Mouse (Mus musculus): ENCODE results near the gene Vwa7. TPM values are rescaled to one million over a fixed set of nuclear protein-coding genes. Genes with fewer than 3 reads are reported as not detected.

Vwa7 gene
- polyA plus RNA-seq, 1 experiment from 2014 or later: 0.37 TPM

DNA sequence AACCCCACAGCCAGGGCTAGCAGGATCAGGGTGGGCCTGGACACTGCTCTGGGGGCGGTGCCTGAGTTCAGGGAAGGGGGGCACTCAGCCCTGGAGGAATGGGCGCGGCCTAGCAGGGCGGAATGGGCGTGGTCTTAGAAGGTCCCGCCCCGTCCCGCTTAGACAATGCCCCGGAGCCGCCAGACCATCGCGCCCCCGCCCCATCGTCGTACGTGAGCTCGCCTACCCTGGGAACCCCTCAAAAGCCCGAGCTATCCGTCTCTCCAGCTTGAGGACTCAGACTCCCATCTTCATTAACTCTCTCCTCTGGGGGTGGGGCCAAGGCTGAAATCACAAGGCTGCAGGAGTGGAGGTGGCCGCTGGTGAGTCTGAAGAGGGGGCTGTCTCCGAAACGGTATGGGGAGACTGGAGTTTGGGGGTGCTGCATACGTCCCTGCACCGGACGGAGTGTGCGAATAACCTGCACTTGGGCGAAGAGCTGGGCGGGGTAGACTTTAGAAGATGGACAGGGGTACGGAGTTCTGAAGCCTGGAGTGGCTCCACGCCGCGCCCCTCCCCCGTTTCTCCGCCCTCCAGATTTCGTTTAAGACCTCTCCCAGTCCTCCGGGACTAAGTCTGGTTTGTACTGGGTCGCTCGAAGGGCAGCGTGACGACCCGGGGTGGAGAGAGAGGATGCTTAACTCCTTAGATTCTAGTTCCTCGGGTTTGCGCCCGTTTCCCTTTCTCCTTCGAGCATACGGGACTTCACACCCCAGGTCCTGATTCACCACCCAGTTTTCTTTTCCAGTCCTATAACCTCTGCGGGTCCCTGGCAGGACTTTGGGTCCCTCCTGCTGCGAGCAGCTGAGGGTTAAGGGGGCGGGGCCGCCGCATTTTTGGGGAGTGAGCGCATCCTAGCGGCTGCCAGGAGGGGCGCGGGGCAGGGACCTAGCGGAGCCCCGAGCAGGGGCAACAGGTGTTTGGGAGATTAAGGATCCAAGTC, 42.8 kb downstream of the Vwa7 start, which contains the start of gene Ddah2:
TSS of gene Ddah2 (plus strand) at position 125 of the 982 bp plus-strand sequence.
- Histone ChIP-seq H3K27ac (ENCODE audit: poor library complexity, severe bottlenecking) (peak within 1 kb of the TSS; percentile 95), H3K4me2 (peak within 1 kb of the TSS; percentile 96), H3K4me3 (peak within 1 kb of the TSS; percentile 76), H3K4me1 (replicated peaks) (peaks cover 28% of the 10 kb centered on the region), H3K9ac (peak within 1 kb of the TSS; percentile 92), H3K27me3 (replicated peaks) (peaks cover 16% of the 10 kb centered on the region), H3K9me3 (replicated peaks) (no peaks in the 10 kb centered on the region; the same call in 1 of the 2 replicates), H3K36me3 (peaks cover 72% of the 10 kb centered on the region)
- peak; percentile 95 for ATAC-seq (ENCODE audit: insufficient number of reproducible peaks, low FRiP score)
- under 1% methylated on average over 57 of the region's 57 CpGs for WGBS

DNA sequence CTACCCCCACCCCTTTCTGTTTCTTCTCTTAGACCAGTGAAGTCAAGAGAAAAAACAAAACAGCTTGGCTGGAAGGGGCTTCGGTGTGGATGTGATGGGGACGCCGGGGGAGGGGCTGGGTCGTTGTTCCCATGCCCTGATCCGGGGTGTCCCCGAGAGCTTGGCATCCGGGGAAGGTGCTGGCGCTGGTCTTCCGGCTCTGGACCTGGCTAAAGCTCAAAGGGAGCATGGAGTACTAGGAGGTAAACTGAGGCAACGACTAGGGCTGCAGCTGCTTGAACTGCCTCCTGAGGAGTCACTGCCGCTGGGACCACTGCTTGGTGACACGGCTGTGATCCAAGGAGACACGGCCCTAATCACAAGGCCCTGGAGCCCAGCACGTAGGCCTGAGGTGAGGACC, 43.7 kb downstream of the Vwa7 start:
- Histone ChIP-seq H3K27ac (ENCODE audit: poor library complexity, severe bottlenecking) (no peak overlapping the region), H3K4me1 (replicated peaks) (peaks cover 34% of the 10 kb centered on the region), H3K4me2 (peak overlapping the region; percentile 96), H3K9me3 (replicated peaks) (no peaks in the 10 kb centered on the region), H3K4me3 (peak overlapping the region; percentile 76), H3K27me3 (replicated peaks) (peaks cover 24% of the 10 kb centered on the region), H3K36me3 (peaks cover 64% of the 10 kb centered on the region), H3K9ac (peak overlapping the region; percentile 92)
- WGBS: 28% methylated on average over 14 of the region's 14 CpGs
- no peak for ATAC-seq (ENCODE audit: insufficient number of reproducible peaks, low FRiP score)

DNA sequence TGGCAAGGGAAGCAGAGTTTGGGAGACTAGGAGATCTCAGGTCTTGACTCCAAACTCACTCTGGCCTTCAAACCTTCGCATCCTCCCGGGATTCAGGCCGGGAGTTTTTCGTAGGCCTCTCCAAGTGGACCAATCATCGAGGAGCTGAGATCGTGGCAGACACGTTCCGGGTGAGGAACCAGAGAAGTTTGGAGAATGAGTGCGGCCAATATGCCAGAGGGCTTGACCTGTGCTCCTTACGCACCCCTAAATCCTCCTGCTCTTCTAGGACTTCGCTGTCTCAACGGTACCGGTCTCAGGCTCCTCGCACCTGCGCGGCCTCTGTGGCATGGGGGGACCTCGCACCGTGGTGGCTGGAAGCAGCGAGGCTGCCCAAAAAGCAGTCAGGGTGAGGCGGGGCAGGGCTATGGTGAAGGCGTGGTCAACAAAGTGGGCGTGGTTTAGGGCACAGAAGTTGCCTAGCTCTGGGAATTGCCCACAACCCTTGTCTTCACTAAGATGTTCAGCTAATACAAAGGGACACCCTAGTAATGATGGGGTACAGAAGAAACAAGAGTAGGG, 44.4 kb downstream of the Vwa7 start:
- Histone ChIP-seq H3K4me2 (peak overlapping the region; percentile 96), H3K36me3 (peaks cover 57% of the 10 kb centered on the region), H3K9me3 (replicated peaks) (no peaks in the 10 kb centered on the region), H3K4me1 (replicated peaks) (peaks cover 40% of the 10 kb centered on the region), H3K27ac (ENCODE audit: poor library complexity, severe bottlenecking) (no peak overlapping the region), H3K4me3 (peak overlapping the region; percentile 76), H3K9ac (0 out of 2 replicates have a peak overlapping the region, but pooled peaks have one; percentile 92), H3K27me3 (replicated peaks) (peaks cover 32% of the 10 kb centered on the region)
- 61% methylated on average over 22 of the region's 22 CpGs for WGBS
- ATAC-seq (ENCODE audit: insufficient number of reproducible peaks, low FRiP score): no peak

DNA sequence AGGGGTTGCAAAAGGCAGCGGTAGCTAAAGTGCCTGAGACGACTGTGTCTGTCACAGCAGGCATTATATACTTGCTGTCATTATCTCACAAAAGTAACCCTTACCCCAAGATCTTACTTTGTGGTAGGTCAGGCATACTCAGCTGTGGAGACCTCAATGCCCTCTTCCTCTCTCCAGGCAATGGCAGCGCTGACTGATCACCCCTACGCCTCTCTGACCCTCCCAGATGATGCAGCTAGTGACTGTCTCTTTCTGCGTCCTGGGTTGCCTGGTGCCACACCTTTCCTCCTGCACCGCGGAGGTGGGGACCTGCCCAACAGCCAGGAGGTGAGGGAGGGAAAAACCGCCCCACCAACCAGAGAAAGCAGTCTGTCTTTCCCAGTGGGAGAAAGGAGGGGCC, 44.9 kb downstream of the Vwa7 start:
- Histone ChIP-seq H3K4me1 (replicated peaks) (peaks cover 42% of the 10 kb centered on the region), H3K9ac (no peak overlapping the region), H3K36me3 (peaks cover 52% of the 10 kb centered on the region), H3K9me3 (replicated peaks) (no peaks in the 10 kb centered on the region), H3K27me3 (replicated peaks) (peaks cover 37% of the 10 kb centered on the region), H3K4me2 (no peak overlapping the region), H3K4me3 (no peak overlapping the region), H3K27ac (ENCODE audit: poor library complexity, severe bottlenecking) (no peak overlapping the region)
- WGBS: 80% methylated on average over 8 of the region's 8 CpGs
- ATAC-seq (ENCODE audit: insufficient number of reproducible peaks, low FRiP score): no peak

DNA sequence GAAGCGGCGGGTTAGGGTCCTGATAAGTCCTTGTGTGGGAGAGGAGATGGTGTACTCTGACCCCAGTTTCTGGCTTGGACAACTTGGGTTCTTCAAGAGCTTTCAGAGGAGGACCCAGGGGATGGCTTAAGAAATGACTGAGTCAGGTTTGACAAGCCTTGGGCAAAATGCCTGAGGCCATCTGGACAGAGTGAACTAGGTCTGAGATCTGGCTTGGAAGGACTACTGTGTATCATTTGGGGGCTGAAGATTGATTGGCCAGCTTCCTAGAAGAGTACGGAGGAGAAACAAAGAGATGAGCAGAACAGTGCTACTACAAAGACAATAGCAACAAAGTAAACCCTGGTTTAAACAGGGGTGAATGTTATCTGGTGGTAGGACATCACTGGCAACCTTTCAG, 47.1 kb downstream of the Vwa7 start:
- Histone ChIP-seq H3K4me3 (no peak overlapping the region), H3K9me3 (replicated peaks) (no peaks in the 10 kb centered on the region), H3K27ac (ENCODE audit: poor library complexity, severe bottlenecking) (no peak overlapping the region), H3K4me2 (no peak overlapping the region), H3K4me1 (replicated peaks) (peaks cover 39% of the 10 kb centered on the region), H3K36me3 (peaks cover 32% of the 10 kb centered on the region), H3K9ac (no peak overlapping the region), H3K27me3 (replicated peaks) (peaks cover 57% of the 10 kb centered on the region)
- 91% methylated on average over 3 of the region's 3 CpGs for WGBS
- no peak for ATAC-seq (ENCODE audit: insufficient number of reproducible peaks, low FRiP score)

DNA sequence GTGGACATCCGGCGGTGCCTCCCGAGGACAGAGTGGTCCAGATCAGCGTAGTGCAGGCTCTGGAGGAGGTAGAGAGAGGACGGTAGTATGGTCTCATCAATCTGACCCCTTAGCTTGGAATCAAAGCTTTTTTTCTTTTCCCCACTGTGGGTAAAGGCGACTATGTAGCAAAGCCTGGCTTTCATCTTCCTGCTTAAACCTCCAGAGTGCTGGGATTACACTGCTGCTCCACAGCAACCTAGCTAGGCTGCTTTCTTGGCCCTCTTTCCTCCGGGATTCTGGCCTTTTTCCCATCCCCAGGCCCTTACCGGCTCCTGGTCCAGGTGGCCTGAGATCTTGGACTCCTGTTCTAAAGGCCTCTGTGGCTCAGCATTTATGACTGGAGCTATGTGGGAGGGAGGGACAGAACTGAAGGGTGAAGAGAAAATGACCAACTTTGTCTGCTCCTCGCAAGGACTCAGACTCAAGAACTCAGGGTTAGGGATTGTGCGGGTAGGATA, 48.0 kb downstream of the Vwa7 start:
- H3K9ac ChIP-seq: no peak overlapping the region
- no peaks in the 10 kb centered on the region for H3K9me3 ChIP-seq (replicated peaks)
- H3K27me3 ChIP-seq (replicated peaks): peaks cover 65% of the 10 kb centered on the region
- ATAC-seq (ENCODE audit: insufficient number of reproducible peaks, low FRiP score): no peak
- peaks cover 32% of the 10 kb centered on the region for H3K36me3 ChIP-seq
- peak overlapping the region; percentile 38 for H3K4me3 ChIP-seq
- peak overlapping the region; percentile 73 for H3K4me2 ChIP-seq
- no peak overlapping the region for H3K27ac ChIP-seq (ENCODE audit: poor library complexity, severe bottlenecking)
- H3K4me1 ChIP-seq (replicated peaks): peaks cover 36% of the 10 kb centered on the region
- 26% methylated on average over 10 of the region's 10 CpGs for WGBS

DNA sequence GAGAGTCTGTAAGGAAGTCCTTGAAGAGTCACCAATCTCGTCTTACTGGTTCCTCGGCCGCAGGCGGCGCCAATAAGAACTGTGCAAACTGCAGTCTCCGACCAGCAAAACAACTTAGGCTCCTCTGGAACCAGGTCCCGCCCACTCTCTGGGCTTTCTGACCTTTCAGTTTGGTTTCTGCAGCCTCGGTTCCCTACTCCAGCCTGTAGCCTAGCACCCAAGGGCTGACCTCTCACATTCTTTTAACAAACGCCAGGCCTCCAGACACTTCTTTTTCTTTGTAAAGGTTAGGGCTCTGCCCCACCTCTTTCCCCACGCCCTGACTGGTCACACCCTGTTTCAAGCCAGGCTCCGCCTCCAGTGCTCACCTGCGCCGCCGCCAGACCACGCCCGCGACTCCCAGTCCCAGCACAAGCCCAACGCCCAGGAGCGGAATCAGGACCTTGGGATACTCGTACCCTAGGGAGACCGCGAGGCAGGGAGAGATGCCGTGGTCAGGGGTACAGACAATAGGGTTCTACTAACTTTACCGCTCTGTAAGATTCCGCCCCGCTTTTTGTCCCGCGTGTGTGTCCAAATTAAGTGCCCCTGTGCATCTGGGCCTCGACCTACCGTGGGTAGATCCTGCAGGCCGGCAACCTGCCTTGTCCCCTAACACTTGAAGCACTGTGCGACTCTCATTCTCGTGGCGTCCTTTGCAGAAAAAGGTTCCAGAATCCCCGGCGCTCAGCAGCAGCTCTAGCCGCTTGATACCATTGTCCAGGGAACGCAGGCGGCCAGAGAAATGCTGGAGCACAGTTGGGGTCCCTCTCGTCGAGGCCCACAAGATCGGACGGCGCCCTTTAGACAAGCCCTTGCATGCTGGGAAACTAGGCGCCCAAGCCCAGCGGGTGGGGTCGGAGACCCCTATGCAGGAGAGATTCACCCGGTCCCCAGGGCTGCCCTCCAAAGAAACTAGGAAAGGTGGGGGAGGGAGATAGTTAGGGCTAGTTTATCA, 48.9 kb downstream of the Vwa7 start, which contains the start of gene Ly6g6c:
TSS of gene Ly6g6c (plus strand) at position 438 of the 997 bp plus-strand sequence.
- ATAC-seq (ENCODE audit: insufficient number of reproducible peaks, low FRiP score): peak; percentile 27; the same call in 1 of the 2 replicates
- Histone ChIP-seq H3K36me3 (peaks cover 29% of the 10 kb centered on the region), H3K4me1 (replicated peaks) (peaks cover 30% of the 10 kb centered on the region), H3K27ac (ENCODE audit: poor library complexity, severe bottlenecking) (no peak within 1 kb of the TSS), H3K4me3 (peak within 1 kb of the TSS; percentile 38), H3K27me3 (replicated peaks) (peaks cover 68% of the 10 kb centered on the region), H3K9ac (peak within 1 kb of the TSS; percentile 54), H3K9me3 (replicated peaks) (no peaks in the 10 kb centered on the region), H3K4me2 (peak within 1 kb of the TSS; percentile 73)
- WGBS: under 1% methylated on average over 48 of the region's 48 CpGs

DNA sequence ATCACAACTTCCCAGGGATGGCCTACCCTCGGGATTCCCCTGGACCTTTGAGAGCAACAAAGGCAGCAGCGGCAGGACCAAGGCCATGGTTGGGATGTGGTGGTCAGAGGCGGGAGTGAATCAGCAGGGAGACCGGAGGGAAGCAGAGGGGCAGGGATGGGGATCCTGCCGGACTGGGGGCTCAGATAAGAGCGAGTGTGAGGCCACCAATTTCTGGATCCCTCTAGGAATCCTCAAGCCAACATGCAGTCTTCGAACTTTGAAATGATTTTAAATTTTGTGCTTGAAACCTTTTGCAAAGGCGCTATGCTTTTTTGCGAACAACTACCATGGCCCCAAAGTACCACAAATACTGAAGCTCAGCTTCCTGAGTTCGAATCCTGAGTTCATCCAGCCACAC, 49.7 kb downstream of the Vwa7 start, which contains the start of gene Mpig6b:
TSS of gene Mpig6b (minus strand) at position 101 of the 400 bp plus-strand sequence.
- Histone ChIP-seq H3K4me2 (peak within 1 kb of the TSS; percentile 73), H3K36me3 (peaks cover 21% of the 10 kb centered on the region), H3K4me3 (peak within 1 kb of the TSS; percentile 38), H3K9me3 (replicated peaks) (no peaks in the 10 kb centered on the region), H3K27me3 (replicated peaks) (peaks cover 68% of the 10 kb centered on the region), H3K9ac (peak within 1 kb of the TSS; percentile 54), H3K4me1 (replicated peaks) (peaks cover 23% of the 10 kb centered on the region), H3K27ac (ENCODE audit: poor library complexity, severe bottlenecking) (no peak within 1 kb of the TSS)
- WGBS: 36% methylated on average over 10 of the region's 10 CpGs
- no peak for ATAC-seq (ENCODE audit: insufficient number of reproducible peaks, low FRiP score)

DNA sequence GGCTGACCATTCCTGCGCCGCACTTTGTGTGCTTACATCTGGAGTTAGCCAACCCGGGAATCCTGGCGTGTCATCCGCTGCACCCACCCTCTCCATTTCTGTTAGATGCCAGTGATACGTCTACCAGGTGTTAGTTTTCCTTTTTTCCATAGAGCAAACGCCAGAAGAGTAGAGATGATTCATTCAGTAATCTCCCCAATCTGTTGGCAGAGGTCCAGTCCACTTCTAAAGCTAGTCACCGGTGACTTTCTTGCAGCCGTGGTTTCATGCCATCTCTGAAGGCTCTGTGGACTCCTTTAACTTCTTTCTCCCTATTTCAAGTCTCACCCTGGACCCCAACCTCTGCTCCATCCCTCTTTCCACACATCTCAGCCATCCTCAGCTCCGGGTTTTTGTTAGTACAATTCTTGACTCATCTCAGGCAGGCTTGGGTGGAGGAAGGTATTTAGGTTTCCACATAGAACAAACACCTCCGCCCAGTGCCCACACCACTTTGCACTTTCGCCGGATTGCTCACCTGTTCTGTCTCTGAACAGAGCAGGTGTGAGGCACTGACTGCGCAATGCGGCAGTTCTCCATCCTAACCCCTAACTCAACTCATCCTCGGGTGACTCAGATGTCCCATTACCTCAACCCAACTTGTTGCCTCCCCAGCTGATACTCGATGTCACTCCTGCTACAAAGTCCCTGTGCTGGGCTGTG, 52.0 kb downstream of the Vwa7 start:
- H3K27me3 ChIP-seq (replicated peaks): peaks cover 61% of the 10 kb centered on the region
- no peaks in the 10 kb centered on the region for H3K9me3 ChIP-seq (replicated peaks)
- no peak overlapping the region for H3K27ac ChIP-seq (ENCODE audit: poor library complexity, severe bottlenecking)
- H3K4me1 ChIP-seq (replicated peaks): peaks cover 23% of the 10 kb centered on the region
- no peak overlapping the region for H3K4me3 ChIP-seq
- 73% methylated on average over 17 of the region's 17 CpGs for WGBS
- no peak overlapping the region for H3K4me2 ChIP-seq
- no peaks in the 10 kb centered on the region for H3K36me3 ChIP-seq
- H3K9ac ChIP-seq: no peak overlapping the region
- ATAC-seq (ENCODE audit: insufficient number of reproducible peaks, low FRiP score): no peak

All from heart, embryonic 12.5 days (tissue).